Mouse (Mus musculus): ENCODE measurements around the gene Mybpc3. TPM values are rescaled to one million over a fixed set of nuclear protein-coding genes. Genes with fewer than 3 reads are reported as not detected.

The Mybpc3 gene
- polyA plus RNA-seq, 1 experiment from 2014 or later: 5.0 TPM

DNA sequence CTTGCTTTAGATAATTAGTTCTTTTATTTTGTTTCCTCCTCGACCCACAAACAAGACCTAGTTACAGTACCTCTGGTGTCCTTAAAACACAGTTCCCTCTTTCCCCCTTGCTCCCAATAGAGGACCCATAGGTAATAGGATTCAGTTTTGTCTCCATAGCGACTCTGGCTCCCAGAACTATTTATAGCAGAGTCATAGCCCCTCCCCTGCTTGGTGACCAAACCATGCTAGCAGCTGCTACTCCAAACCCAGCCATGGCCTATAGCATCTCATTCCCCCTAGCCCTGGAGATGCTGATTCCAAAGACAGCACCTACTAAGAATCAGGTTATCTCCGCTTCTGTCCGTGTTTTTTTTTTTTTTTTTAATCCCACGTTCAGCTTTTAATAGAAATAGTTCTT is 62.8 kb downstream of the Mybpc3 start:
- Histone ChIP-seq H3K36me3 (ENCODE audit: control insufficient read depth, insufficient read depth, low read length) (peaks cover 3% of the 10 kb centered on the region; the same call in 1 of the 2 replicates), H3K27me3 (replicated peaks; ENCODE audit: control insufficient read depth, insufficient read depth, low read length) (no peaks in the 10 kb centered on the region), H3K27ac (ENCODE audit: low read depth, low read length) (no peak overlapping the region), H3K4me3 (ENCODE audit: low read depth, low read length) (no peak overlapping the region), H3K4me2 (no peak overlapping the region), H3K9ac (ENCODE audit: low read depth, low read length) (no peak overlapping the region), H3K9me3 (ENCODE audit: control insufficient read depth, low read length) (no peaks in the 10 kb centered on the region), H3K4me1 (replicated peaks; ENCODE audit: control insufficient read depth, insufficient read depth, low read length) (peaks cover 17% of the 10 kb centered on the region)
- DNase-seq (ENCODE audit: low spot score): no peak
- ATAC-seq (replicated peaks; ENCODE audit: low FRiP score): no peak
- 68% methylated on average over 5 of the region's 5 CpGs for WGBS

DNA sequence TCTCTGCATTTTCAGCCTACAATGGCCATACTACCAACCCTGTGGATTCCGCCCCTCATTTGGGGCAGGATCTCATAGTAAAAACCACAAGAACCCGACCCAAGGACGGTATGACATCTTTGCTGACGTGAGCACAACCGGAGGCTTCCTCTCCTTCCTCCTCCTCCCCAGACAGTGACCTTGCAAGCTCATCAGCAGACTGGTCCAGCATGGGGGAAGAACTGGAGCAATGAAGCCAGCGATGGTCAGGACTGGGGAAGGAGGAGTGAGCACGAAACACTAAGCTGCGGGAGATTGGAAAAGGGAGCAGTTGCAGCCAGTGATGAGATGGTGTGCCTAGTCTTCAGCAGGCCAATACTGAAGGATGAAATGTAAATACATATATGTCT is 64.1 kb downstream of the Mybpc3 start:
- Histone ChIP-seq H3K27ac (ENCODE audit: low read depth, low read length) (no peak overlapping the region; the same call in 1 of the 2 replicates), H3K36me3 (ENCODE audit: control insufficient read depth, insufficient read depth, low read length) (peaks cover 3% of the 10 kb centered on the region; the same call in 1 of the 2 replicates), H3K9me3 (ENCODE audit: control insufficient read depth, low read length) (no peaks in the 10 kb centered on the region), H3K4me2 (peak overlapping the region; percentile 93), H3K4me3 (ENCODE audit: low read depth, low read length) (peak overlapping the region; percentile 87), H3K27me3 (replicated peaks; ENCODE audit: control insufficient read depth, insufficient read depth, low read length) (no peaks in the 10 kb centered on the region), H3K9ac (ENCODE audit: low read depth, low read length) (peak overlapping the region; percentile 79), H3K4me1 (replicated peaks; ENCODE audit: control insufficient read depth, insufficient read depth, low read length) (peaks cover 17% of the 10 kb centered on the region)
- DNase-seq (ENCODE audit: low spot score) (no peak), ATAC-seq (replicated peaks; ENCODE audit: low FRiP score) (no peak)
- 9% methylated on average over 8 of the region's 8 CpGs for WGBS

DNA sequence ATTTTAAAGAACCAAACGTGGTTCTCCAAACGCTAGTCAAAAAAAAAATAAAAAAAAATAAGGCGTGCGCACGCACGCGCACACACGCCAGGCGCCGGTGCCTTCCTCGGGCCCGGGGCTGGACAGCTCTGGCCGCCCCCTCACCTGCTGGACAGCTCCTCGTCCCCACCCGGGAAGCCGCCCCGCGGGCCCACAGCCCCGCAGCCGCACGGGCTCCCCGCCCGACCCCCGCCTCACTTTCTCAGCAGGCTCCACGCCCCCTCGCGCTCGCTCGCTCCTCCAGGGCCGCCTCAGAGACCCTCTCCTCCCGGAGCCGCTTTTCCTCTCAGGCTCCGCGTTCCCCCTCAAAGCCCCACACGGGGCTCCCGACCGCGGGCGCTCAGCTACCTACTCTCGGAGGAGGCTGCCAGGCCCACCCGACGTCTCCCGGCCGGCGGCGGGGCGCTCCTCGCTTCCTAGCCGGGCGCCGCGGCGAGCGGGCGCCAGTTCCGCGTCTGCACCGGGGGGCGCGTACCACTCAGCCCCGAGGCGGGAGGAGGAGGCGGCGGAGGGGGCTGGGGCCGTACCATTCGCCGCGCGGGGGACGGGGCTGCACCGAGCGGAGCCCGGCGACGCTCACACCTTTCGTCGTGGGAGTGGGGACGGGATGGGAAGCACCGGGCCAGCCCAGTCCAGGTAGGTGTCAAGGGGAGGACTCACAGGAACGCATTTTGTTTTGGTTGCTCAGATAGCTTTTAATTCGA is 64.6 kb downstream of the Mybpc3 start:
- Histone ChIP-seq H3K27me3 (replicated peaks; ENCODE audit: control insufficient read depth, insufficient read depth, low read length) (no peaks in the 10 kb centered on the region), H3K36me3 (ENCODE audit: control insufficient read depth, insufficient read depth, low read length) (peaks cover 3% of the 10 kb centered on the region; the same call in 1 of the 2 replicates), H3K4me3 (ENCODE audit: low read depth, low read length) (peak overlapping the region; percentile 87), H3K4me2 (peak overlapping the region; percentile 93), H3K9me3 (ENCODE audit: control insufficient read depth, low read length) (no peaks in the 10 kb centered on the region), H3K27ac (ENCODE audit: low read depth, low read length) (peak overlapping the region; percentile 53), H3K9ac (ENCODE audit: low read depth, low read length) (peak overlapping the region; percentile 79), H3K4me1 (replicated peaks; ENCODE audit: control insufficient read depth, insufficient read depth, low read length) (peaks cover 17% of the 10 kb centered on the region)
- DNase-seq (ENCODE audit: low spot score): peak; percentile 85
- WGBS: under 1% methylated on average over 81 of the region's 81 CpGs
- ATAC-seq (replicated peaks; ENCODE audit: low FRiP score): peak; percentile 90

DNA sequence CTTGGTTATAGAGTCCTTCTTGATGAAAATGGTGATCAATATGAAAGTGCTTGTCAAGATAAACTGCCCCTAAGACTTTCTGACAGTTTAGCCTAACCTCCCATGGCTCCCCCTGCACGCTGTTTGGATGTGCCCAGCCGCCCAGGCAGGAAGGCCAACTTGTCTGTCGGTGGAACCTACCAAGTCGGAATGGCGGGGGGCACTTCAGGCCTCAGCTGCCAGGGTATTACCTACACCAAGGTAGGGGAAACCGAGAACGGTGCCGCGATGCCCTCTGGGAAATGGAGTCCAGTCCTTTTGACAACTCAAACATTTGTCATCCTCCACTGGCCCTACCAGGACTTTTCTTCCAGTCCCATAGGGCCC is 65.2 kb downstream of the Mybpc3 start:
- peaks cover 17% of the 10 kb centered on the region for H3K4me1 ChIP-seq (replicated peaks; ENCODE audit: control insufficient read depth, insufficient read depth, low read length)
- no peaks in the 10 kb centered on the region for H3K36me3 ChIP-seq (ENCODE audit: control insufficient read depth, insufficient read depth, low read length)
- ATAC-seq (replicated peaks; ENCODE audit: low FRiP score): peak; percentile 96
- peak overlapping the region; percentile 53 for H3K27ac ChIP-seq (ENCODE audit: low read depth, low read length)
- WGBS: under 1% methylated on average over 9 of the region's 9 CpGs
- peak overlapping the region; percentile 79 for H3K9ac ChIP-seq (ENCODE audit: low read depth, low read length)
- H3K4me2 ChIP-seq: peak overlapping the region; percentile 93
- H3K4me3 ChIP-seq (ENCODE audit: low read depth, low read length): peak overlapping the region; percentile 87
- peak; percentile 93 for DNase-seq (ENCODE audit: low spot score)
- no peaks in the 10 kb centered on the region for H3K27me3 ChIP-seq (replicated peaks; ENCODE audit: control insufficient read depth, insufficient read depth, low read length)
- no peaks in the 10 kb centered on the region for H3K9me3 ChIP-seq (ENCODE audit: control insufficient read depth, low read length)

GRCm38 (mm10) chr2:91183711-91184405 is 65.9 kb downstream of the Mybpc3 start, which contains the start of gene Madd:
Gene Madd, minus strand, starts transcription at chr2:91183837.
- DNase-seq (ENCODE audit: low spot score): peak; percentile 54
- WGBS: 43% methylated on average over 15 of the region's 15 CpGs
- ATAC-seq (replicated peaks; ENCODE audit: low FRiP score): peak; percentile 37
- no peaks in the 10 kb centered on the region for H3K27me3 ChIP-seq (replicated peaks; ENCODE audit: control insufficient read depth, insufficient read depth, low read length)
- peak within 1 kb of the TSS; percentile 93 for H3K4me2 ChIP-seq
- H3K27ac ChIP-seq (ENCODE audit: low read depth, low read length): peak within 1 kb of the TSS; percentile 53
- no peaks in the 10 kb centered on the region for H3K9me3 ChIP-seq (ENCODE audit: control insufficient read depth, low read length)
- H3K4me3 ChIP-seq (ENCODE audit: low read depth, low read length): peak within 1 kb of the TSS; percentile 87
- H3K4me1 ChIP-seq (replicated peaks; ENCODE audit: control insufficient read depth, insufficient read depth, low read length): peaks cover 17% of the 10 kb centered on the region
- peak within 1 kb of the TSS; percentile 79 for H3K9ac ChIP-seq (ENCODE audit: low read depth, low read length)
- H3K36me3 ChIP-seq (ENCODE audit: control insufficient read depth, insufficient read depth, low read length): no peaks in the 10 kb centered on the region

Other genes starting within 250 kb of the Mybpc3 start
- gene C1qtnf4, start 232.3 kb upstream of the Mybpc3 start, polyA plus RNA-seq (2014; fragmentation: Nextera tagmentation; extraction: Ambion mirVana): 6.6 and 6.9 TPM in 2 replicates
- 32.6 and 34.4 TPM in 2 replicates for gene Kbtbd4, start 213.4 kb upstream of the Mybpc3 start, polyA plus RNA-seq (2014; fragmentation: Nextera tagmentation; extraction: Ambion mirVana)
- gene Ndufs3, start 213.3 kb upstream of the Mybpc3 start, polyA plus RNA-seq (2014; fragmentation: Nextera tagmentation; extraction: Ambion mirVana): 223 and 236 TPM in 2 replicates
- 78.1 and 90.5 TPM in 2 replicates for gene Celf1, start 177.8 kb upstream of the Mybpc3 start, polyA plus RNA-seq (2014; fragmentation: Nextera tagmentation; extraction: Ambion mirVana)
- gene Rapsn, start 82.5 kb upstream of the Mybpc3 start, polyA plus RNA-seq (2014; fragmentation: Nextera tagmentation; extraction: Ambion mirVana): 1.4 and 2.0 TPM in 2 replicates
- gene Psmc3, start 64.1 kb upstream of the Mybpc3 start, polyA plus RNA-seq (2014; fragmentation: Nextera tagmentation; extraction: Ambion mirVana): 324 and 347 TPM in 2 replicates
- 19.6 and 20.0 TPM in 2 replicates for gene Slc39a13, start 47.7 kb upstream of the Mybpc3 start, polyA plus RNA-seq (2014; fragmentation: Nextera tagmentation; extraction: Ambion mirVana)
- gene Spi1, start 35.8 kb upstream of the Mybpc3 start, polyA plus RNA-seq (2014; fragmentation: Nextera tagmentation; extraction: Ambion mirVana): 19.5 and 22.7 TPM in 2 replicates
- 13.7 and 14.0 TPM in 2 replicates for gene Madd, start 65.7 kb downstream of the Mybpc3 start, polyA plus RNA-seq (2014; fragmentation: Nextera tagmentation; extraction: Ambion mirVana)
- gene Nr1h3, start 84.7 kb downstream of the Mybpc3 start, polyA plus RNA-seq (2014; fragmentation: Nextera tagmentation; extraction: Ambion mirVana): 12.2 and 14.6 TPM in 2 replicates
- 16.2 and 17.8 TPM in 2 replicates for gene Acp2, start 84.7 kb downstream of the Mybpc3 start, polyA plus RNA-seq (2014; fragmentation: Nextera tagmentation; extraction: Ambion mirVana)
- 12.9 and 15.3 TPM in 2 replicates for gene Ddb2, start 118.8 kb downstream of the Mybpc3 start, polyA plus RNA-seq (2014; fragmentation: Nextera tagmentation; extraction: Ambion mirVana)
- 15.6 and 16.1 TPM in 2 replicates for gene Pacsin3, start 137.8 kb downstream of the Mybpc3 start, polyA plus RNA-seq (2014; fragmentation: Nextera tagmentation; extraction: Ambion mirVana)
- 95.7 and 105 TPM in 2 replicates for gene Arfgap2, start 146.8 kb downstream of the Mybpc3 start, polyA plus RNA-seq (2014; fragmentation: Nextera tagmentation; extraction: Ambion mirVana)

All from liver, embryonic 11.5 days (tissue).